Comparison of ENCODE assay signal across 8 mouse cellular contexts in genomic region chr3:108282401-108283240, GRCm38 (mm10). TPM values are rescaled to one million over a fixed set of nuclear protein-coding genes. Genes with fewer than 3 reads are reported as not detected.
DNase-seq lines count a peak whose midpoint lies in the region; ATAC-seq and TF ChIP-seq lines count a peak whose summit lies in the region.

No protein-coding gene starts in this region.

- H3K9ac ChIP-seq in forebrain, embryonic 14.5 days (ENCODE audit: low read length) = peak overlapping the region; percentile 96; the same call in 1 of the 2 replicates
- H3K9ac ChIP-seq in kidney, postnatal 0 days (ENCODE audit: low read depth, low read length) = no peak overlapping the region
- peak overlapping the region; percentile 66; the same call in 1 of the 2 replicates for H3K9ac ChIP-seq in midbrain, embryonic 12.5 days (replicated peaks)

- peak overlapping the region; percentile 74 for H3K27ac ChIP-seq in forebrain, embryonic 14.5 days (ENCODE audit: low read depth, low read length)
- peak overlapping the region; percentile 79; the same call in 1 of the 2 replicates for H3K27ac ChIP-seq in kidney, postnatal 0 days
- peak overlapping the region; percentile 89 for H3K27ac ChIP-seq in midbrain, embryonic 12.5 days (replicated peaks)

- H3K27me3 ChIP-seq in forebrain, embryonic 14.5 days (replicated peaks; ENCODE audit: control insufficient read depth, insufficient read depth, low read length) = no peaks in the 10 kb centered on the region
- no peaks in the 10 kb centered on the region for H3K27me3 ChIP-seq in kidney, postnatal 0 days (ENCODE audit: insufficient read depth, low read length)
- no peaks in the 10 kb centered on the region for H3K27me3 ChIP-seq in midbrain, embryonic 12.5 days

- H3K4me3 ChIP-seq in forebrain, embryonic 14.5 days (ENCODE audit: low read depth, low read length) = peak overlapping the region; percentile 94; the same call in 1 of the 2 replicates
- no peak overlapping the region; the same call in 1 of the 2 replicates for H3K4me3 ChIP-seq in kidney, postnatal 0 days (replicated peaks; ENCODE audit: low read depth, low read length)
- H3K4me3 ChIP-seq in midbrain, embryonic 12.5 days = peak overlapping the region; percentile 98

- peak; percentile 55 for DNase-seq in gastrocnemius, adult 18-20 months (ENCODE audit: low spot score)
- no peak for DNase-seq in gastrocnemius, postnatal 14 days
- DNase-seq in MN1 (ENCODE audit: low spot score) = peak; percentile 73
- DNase-seq in forebrain, embryonic 14.5 days (ENCODE audit: low spot score) = peak; percentile 90
- DNase-seq in kidney, postnatal 0 days (ENCODE audit: low spot score) = peak; percentile 93
- DNase-seq in T-cell, adult 2 months (ENCODE audit: low spot score) = no peak
- DNase-seq in right cerebral cortex, adult 18-20 months = no peak

- peak; percentile 6; the same call in 1 of the 2 replicates for ATAC-seq in forebrain, embryonic 14.5 days
- no peak for ATAC-seq in kidney, postnatal 0 days (replicated peaks; ENCODE audit: low FRiP score, low read depth)
- no peak for ATAC-seq in midbrain, embryonic 12.5 days (ENCODE audit: low FRiP score, low read depth)

- H3K36me3 ChIP-seq in forebrain, embryonic 14.5 days (ENCODE audit: control insufficient read depth, insufficient read depth, low read length) = peaks cover 9% of the 10 kb centered on the region
- 0 out of 2 replicates have a peak, but pooled peaks cover 8% of the 10 kb centered on the region for H3K36me3 ChIP-seq in kidney, postnatal 0 days (ENCODE audit: insufficient read depth, low read length)
- peaks cover 19% of the 10 kb centered on the region for H3K36me3 ChIP-seq in midbrain, embryonic 12.5 days

- H3K4me2 ChIP-seq in forebrain, embryonic 14.5 days (ENCODE audit: low read length) = peak overlapping the region; percentile 52
- peak overlapping the region; percentile 99 for H3K4me2 ChIP-seq in kidney, postnatal 0 days (ENCODE audit: low read length)
- H3K4me2 ChIP-seq in midbrain, embryonic 12.5 days (replicated peaks) = peak overlapping the region; percentile 76

- intact Hi-C loops in gastrocnemius, postnatal 14 days (cut with DNase I; ENCODE audit: low total_unique reads) = loop anchor here (5.0 kb wide), 2 partner anchors 40 to 105 kb away; no protein-coding TSS in a partner anchor

- H3K9me3 ChIP-seq in forebrain, embryonic 14.5 days (replicated peaks; ENCODE audit: control insufficient read depth, low read length) = no peaks in the 10 kb centered on the region
- H3K9me3 ChIP-seq in kidney, postnatal 0 days (replicated peaks; ENCODE audit: low read length) = no peaks in the 10 kb centered on the region
- no peaks in the 10 kb centered on the region for H3K9me3 ChIP-seq in midbrain, embryonic 12.5 days

- peaks cover 34% of the 10 kb centered on the region for H3K4me1 ChIP-seq in forebrain, embryonic 14.5 days (ENCODE audit: control insufficient read depth, insufficient read depth, low read length)
- H3K4me1 ChIP-seq in kidney, postnatal 0 days (replicated peaks; ENCODE audit: insufficient read depth, low read length) = peaks cover 19% of the 10 kb centered on the region; the same call in 1 of the 2 replicates
- H3K4me1 ChIP-seq in midbrain, embryonic 12.5 days = peaks cover 41% of the 10 kb centered on the region

- TF ChIP-seq CTCF in kidney, postnatal 0 days (IDR thresholded peaks at IDR 0.05; ENCODE audit: low read depth) = peak; percentile 88

- 32% methylated on average over 12 of the region's 12 CpGs for WGBS in forebrain, embryonic 14.5 days
- 14% methylated on average over 12 of the region's 12 CpGs for WGBS in kidney, postnatal 0 days
- 30% methylated on average over 12 of the region's 12 CpGs for WGBS in midbrain, embryonic 12.5 days

RNA-seq across cellular contexts. Expression of gene Sort1, which starts 1.3 kb away (rescaled TPM):
- total RNA-seq in gastrocnemius, adult 18-20 months (2021) = 10 to 100 TPM; 41.8 to 46.3 TPM
- 10 to 100 TPM; 44.5 to 44.6 TPM for total RNA-seq in gastrocnemius, postnatal 14 days (2021)
- 16.0 and 16.6 TPM in 2 replicates for polyA plus RNA-seq in forebrain, embryonic 14.5 days (2014; fragmentation: Nextera tagmentation; extraction: Ambion mirVana)
- 11.7 and 12.4 TPM in 2 replicates for polyA plus RNA-seq in kidney, postnatal 0 days (2015; fragmentation: Nextera tagmentation; extraction: Ambion mirVana)
- polyA plus RNA-seq in midbrain, embryonic 12.5 days (2016; fragmentation: Nextera tagmentation; extraction: Ambion mirVana) = 31.2 and 38.5 TPM in 2 replicates

RNA-seq across cellular contexts. Expression of gene Psma5, which starts 25.9 kb away (rescaled TPM):
- total RNA-seq in gastrocnemius, adult 18-20 months (2021) = 10 to 100 TPM; 50.6 to 56.2 TPM
- 10 to 100 TPM; 64.2 to 66.3 TPM for total RNA-seq in gastrocnemius, postnatal 14 days (2021)
- polyA plus RNA-seq in forebrain, embryonic 14.5 days (2014; fragmentation: Nextera tagmentation; extraction: Ambion mirVana) = 295 and 324 TPM in 2 replicates
- polyA plus RNA-seq in kidney, postnatal 0 days (2015; fragmentation: Nextera tagmentation; extraction: Ambion mirVana) = 254 and 255 TPM in 2 replicates
- polyA plus RNA-seq in midbrain, embryonic 12.5 days (2016; fragmentation: Nextera tagmentation; extraction: Ambion mirVana) = 220 and 232 TPM in 2 replicates

RNA-seq across cellular contexts. Expression of gene Sypl2, which starts 56.2 kb away (rescaled TPM):
- total RNA-seq in gastrocnemius, adult 18-20 months (2021) = 100 to 1,000 TPM; 213 to 250 TPM
- total RNA-seq in gastrocnemius, postnatal 14 days (2021) = 1,000 to 10,000 TPM in 1 of 2 experiments, 100 to 1,000 TPM in 1; 987 to 1,055 TPM
- polyA plus RNA-seq in forebrain, embryonic 14.5 days (2014; fragmentation: Nextera tagmentation; extraction: Ambion mirVana) = 1.5 and 1.8 TPM in 2 replicates
- polyA plus RNA-seq in kidney, postnatal 0 days (2015; fragmentation: Nextera tagmentation; extraction: Ambion mirVana) = 3.5 and 3.6 TPM in 2 replicates
- 1.3 and 2.0 TPM in 2 replicates for polyA plus RNA-seq in midbrain, embryonic 12.5 days (2016; fragmentation: Nextera tagmentation; extraction: Ambion mirVana)

Comparison
In these comparisons a context has a peak if more than half of its experiments do, and no peak if none do; other contexts are left out.
1. DNase-seq: peak in gastrocnemius, adult 18-20 months (single experiment), MN1 (single experiment), forebrain, embryonic 14.5 days (single experiment) and kidney, postnatal 0 days (single experiment); none in gastrocnemius, postnatal 14 days (single experiment), T-cell, adult 2 months (single experiment) and right cerebral cortex, adult 18-20 months (single experiment).
2. Peak in every context shown above with its lines, with median percentiles within 50 percentile points of each other: H3K27ac ChIP-seq and H3K4me2 ChIP-seq.